Mouse (Mus musculus) thymus, adult 2 months (tissue): ENCODE measurements at regions not wholly inside any gene's neighbourhood (a gene's known extent, or its start where the extent isn't known, plus 50 kb on each side); places are given as distances from the start of the nearest gene placed in this dataset.

ENCODE experiments used
- CTCF ChIP-seq: fragments of 200-500 bp; IDR thresholded peaks from 2 replicates; pipeline ENCODE4 v1.5.1; 2012; ENCODE audit warnings: mild to moderate bottlenecking, control low read depth, low read length, moderate library complexity, borderline replicate concordance; ENCODE audit not compliant: control insufficient read depth, poor library complexity, insufficient read depth; ENCODE audit errors: extremely low read depth
- POLR2A ChIP-seq: fragments of 200-500 bp; IDR thresholded peaks from 2 replicates; pipeline ENCODE4 v1.6.1; 2012; ENCODE audit warnings: mild to moderate bottlenecking, low read length, control low read depth, moderate library complexity; ENCODE audit not compliant: control insufficient read depth, poor library complexity, insufficient read depth; ENCODE audit errors: extremely low read depth

- TF ChIP-seq CTCF (no peak), POLR2A (no peak)
These were observed 257.5 kb downstream of the Rps24 start for GRCm38 (mm10) chr14:24744451-24744850.
